Mouse (Mus musculus): ENCODE measurements around the gene Ccdc63.

Gene Ccdc63

GRCm38 (mm10) chr5:122129068-122129655 is 11.5 kb downstream of the Ccdc63 start:
- in situ Hi-C loops (cut with MboI, MseI), result no loop called here

- in situ Hi-C loops (cut with MboI, MseI), result no loop called here
Measured at GRCm38 (mm10) chr5:122125211-122125760, 15.3 kb downstream of the Ccdc63 start.

DNA sequence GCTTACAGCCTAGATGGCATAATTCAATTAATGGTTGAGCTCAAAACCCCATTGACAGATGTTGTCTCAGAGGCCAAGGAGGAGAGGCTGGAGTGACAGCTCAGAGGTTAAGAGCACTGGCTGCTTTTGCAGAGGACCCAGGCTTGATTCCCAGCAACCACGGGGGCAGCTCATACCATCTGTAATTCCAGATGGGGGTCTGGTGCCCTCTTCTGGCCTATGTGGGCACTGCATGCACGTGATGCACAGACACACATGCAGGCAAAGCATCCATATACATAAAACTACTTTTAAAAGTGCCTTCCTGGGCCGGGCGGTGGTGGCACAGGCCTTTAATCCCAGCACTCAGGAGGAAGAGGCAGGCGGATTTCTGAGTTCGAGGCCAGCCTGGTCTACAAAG is 24.4 kb downstream of the Ccdc63 start:
- in situ Hi-C loops (cut with MboI, MseI), result no loop called here

GRCm38 (mm10) chr5:122115266-122115763 is 25.3 kb downstream of the Ccdc63 start:
- in situ Hi-C loops (cut with MboI, MseI), result no loop called here

DNA sequence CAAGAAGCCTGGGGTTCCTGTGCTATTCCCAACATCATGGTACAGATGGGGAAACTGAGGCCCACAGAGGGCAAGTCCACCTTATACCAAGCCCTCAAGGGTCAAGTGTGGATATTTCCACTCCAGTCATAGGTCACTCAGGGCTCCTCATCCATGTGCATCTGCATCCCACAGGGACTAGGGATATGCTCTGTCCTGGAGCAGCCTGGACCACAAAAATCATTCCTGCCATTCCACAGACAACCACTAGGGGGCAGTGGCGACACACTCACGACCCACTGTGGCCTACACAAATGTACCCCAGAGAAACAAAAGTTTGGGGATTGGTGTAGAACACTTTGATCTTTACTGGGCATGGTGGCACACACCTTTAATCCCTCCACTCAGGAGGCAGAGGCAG is 26.4 kb downstream of the Ccdc63 start:
- in situ Hi-C loops (cut with MboI, MseI), result no loop called here

GRCm38 (mm10) chr5:122113450-122113849 is 27.2 kb downstream of the Ccdc63 start:
- in situ Hi-C loops (cut with MboI, MseI), result no loop called here

- in situ Hi-C loops (cut with MboI, MseI), result no loop called here
Measured at GRCm38 (mm10) chr5:122111933-122112248, 28.7 kb downstream of the Ccdc63 start.

- in situ Hi-C loops (cut with MboI, MseI), result no loop called here
Measured at GRCm38 (mm10) chr5:122111091-122111932, 29.3 kb downstream of the Ccdc63 start.

- in situ Hi-C loops (cut with MboI, MseI), result no loop called here
Measured at GRCm38 (mm10) chr5:122110625-122111024, 30.0 kb downstream of the Ccdc63 start.

- in situ Hi-C loops (cut with MboI, MseI), result no loop called here
Measured at GRCm38 (mm10) chr5:122109325-122110060, 31.1 kb downstream of the Ccdc63 start.

DNA sequence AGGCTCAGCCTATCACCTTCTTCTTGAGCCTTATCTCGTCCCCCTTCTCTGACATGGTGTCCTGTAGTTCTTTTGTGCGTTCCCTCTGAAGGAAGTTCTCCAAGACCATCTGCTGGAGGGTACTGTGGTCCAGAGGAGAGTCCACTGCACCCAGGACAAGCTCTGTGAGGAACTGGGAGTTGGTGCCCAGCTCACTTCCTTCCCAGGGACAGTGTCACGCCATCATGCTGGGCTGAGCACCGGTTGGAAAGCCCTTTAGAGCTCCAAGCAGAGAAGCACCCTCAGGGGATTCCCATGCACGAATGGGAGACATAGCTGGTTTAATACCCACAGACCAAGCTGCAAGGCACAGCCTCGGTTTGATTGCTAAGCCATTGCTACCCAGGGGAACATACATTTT is 32.5 kb downstream of the Ccdc63 start:
- in situ Hi-C loops (cut with MboI, MseI), result no loop called here

DNA sequence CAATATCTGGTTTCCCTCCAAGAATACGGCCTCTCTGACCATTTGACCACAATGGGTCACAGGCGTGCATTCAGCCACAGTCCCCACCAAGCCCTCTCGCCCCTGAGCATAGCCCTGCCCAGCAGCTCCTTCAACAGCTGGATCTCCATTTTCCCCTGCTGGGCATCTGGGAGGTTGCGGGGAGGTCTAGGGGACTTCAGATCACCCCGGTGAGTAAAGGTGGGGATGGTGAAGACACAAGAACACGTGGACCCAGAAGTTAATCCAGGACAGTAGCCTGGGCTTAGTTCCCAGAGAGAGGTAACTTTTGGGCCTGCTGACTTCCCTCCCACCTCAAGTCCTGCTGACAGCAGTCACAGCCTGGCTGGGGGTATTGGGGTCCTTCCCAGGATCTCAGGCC is 34.4 kb downstream of the Ccdc63 start:
- in situ Hi-C loops (cut with MboI, MseI), result no loop called here

- in situ Hi-C loops (cut with MboI, MseI), result no loop called here
Measured at GRCm38 (mm10) chr5:122104981-122105380, 35.6 kb downstream of the Ccdc63 start.

- in situ Hi-C loops (cut with MboI, MseI), result no loop called here
Measured at GRCm38 (mm10) chr5:122104201-122104600, 36.4 kb downstream of the Ccdc63 start.

DNA sequence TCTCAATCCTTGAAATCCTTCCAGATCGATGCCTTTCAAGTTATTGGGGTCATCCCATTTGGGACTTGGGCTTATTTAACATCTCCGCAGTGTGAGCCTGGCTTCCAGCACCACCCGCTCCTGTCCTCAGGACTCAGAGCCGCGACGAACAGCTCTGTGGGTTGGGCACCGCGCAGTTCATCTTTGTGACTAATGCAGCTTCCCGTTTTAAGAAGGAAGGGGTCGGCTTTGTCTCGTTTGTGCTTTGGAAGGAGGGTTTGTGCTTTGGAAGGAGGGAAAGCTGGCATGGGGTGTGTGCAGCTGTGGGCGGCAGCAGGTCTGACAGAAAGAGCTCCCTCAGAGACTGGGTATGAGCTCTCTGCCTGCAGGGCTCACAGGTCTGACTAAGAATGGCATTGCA is 37.5 kb downstream of the Ccdc63 start:
- in situ Hi-C loops (cut with MboI, MseI), result no loop called here

DNA sequence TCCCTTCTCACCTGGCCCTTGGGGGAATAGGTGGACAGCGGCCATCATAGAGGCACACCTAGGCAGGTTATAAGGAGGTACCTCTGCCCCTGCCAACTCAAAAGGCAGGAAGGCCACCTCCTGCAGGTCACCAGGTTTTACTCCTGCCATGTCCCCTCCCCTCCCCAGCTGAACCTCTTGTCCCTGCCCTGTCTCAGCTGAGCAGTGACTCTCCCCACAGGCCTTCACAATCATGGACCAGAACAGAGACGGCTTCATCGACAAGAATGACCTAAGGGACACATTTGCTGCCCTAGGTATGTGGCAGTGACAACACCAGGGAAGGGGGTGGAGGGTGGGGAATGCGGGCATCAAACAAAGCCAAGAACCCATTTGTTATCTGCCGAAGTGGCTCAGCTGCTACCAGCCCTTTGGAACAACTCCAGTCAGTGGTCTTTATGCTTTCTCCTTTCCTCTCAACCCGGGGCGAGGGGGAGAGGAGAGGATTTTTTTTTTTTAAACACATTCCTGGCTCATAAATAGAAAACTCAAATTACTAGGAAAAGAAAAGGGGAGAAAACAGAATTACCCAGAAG is 38.1 kb downstream of the Ccdc63 start:
- in situ Hi-C loops (cut with MboI, MseI), result no loop called here

- in situ Hi-C loops (cut with MboI, MseI), result no loop called here
Measured at GRCm38 (mm10) chr5:122094439-122094838, 46.2 kb downstream of the Ccdc63 start.

- in situ Hi-C loops (cut with MboI, MseI), result no loop called here
Measured at GRCm38 (mm10) chr5:122093734-122094133, 46.9 kb downstream of the Ccdc63 start.

GRCm38 (mm10) chr5:122092794-122093193 is 47.8 kb downstream of the Ccdc63 start:
- in situ Hi-C loops (cut with MboI, MseI), result no loop called here

GRCm38 (mm10) chr5:122091070-122091469 is 49.6 kb downstream of the Ccdc63 start:
- in situ Hi-C loops (cut with MboI, MseI), result no loop called here

DNA sequence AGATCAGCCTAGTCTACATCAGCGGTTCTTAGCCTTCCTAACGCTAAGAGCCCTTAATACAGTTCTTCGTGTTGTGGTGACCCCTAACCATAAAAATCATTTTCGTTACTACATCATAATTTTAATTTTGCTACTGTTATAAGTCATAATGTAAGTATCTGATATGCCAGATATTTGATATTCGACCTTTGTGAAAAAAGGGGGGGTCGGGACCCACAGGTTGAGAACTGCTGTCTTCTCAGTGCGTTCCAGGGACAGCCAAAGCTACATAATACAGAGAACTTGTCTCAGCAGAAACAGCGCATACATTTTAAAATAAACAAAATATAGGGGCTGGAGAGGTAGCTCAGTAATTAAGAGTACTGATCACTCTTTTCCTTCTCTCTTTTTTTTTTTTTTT is 51.0 kb downstream of the Ccdc63 start:
- in situ Hi-C loops (cut with MboI, MseI), result no loop called here

- in situ Hi-C loops (cut with MboI, MseI), result no loop called here
Measured at GRCm38 (mm10) chr5:122088917-122089316, 51.7 kb downstream of the Ccdc63 start.

All from regulatory T cell (primary cell).